Mouse (Mus musculus) E14TG2a.4 (cell line): ENCODE results near the gene Etfdh.

Experiments used
- CTCF ChIP-seq: conservative IDR thresholded peaks from 2 replicates; pipeline ENCODE4 v1.5.1; 2014; ENCODE audit warnings: low read length
- POU5F1 ChIP-seq: IDR thresholded peaks from 2 replicates; pipeline ENCODE4 v1.6.1; 2014; ENCODE audit warnings: low read length, borderline replicate concordance

GRCm38 (mm10) chr3:79609886-79610285 lies 19.4 kb downstream of the Etfdh start:
- TF ChIP-seq CTCF: no peak
- TF ChIP-seq POU5F1: no peak
